Mouse (Mus musculus) erythroblast, adult 5-6 weeks (primary cell): ENCODE measurements around the gene Itga9. TPM values are rescaled to one million over a fixed set of nuclear protein-coding genes. Genes with fewer than 3 reads are reported as not detected.

Experiments
- ATAC-seq: replicated peaks from 2 replicates; pipeline ENCODE4 v1.8.0; 2016; ENCODE audit warnings: moderate number of reproducible peaks, mild to moderate bottlenecking, moderate TSS enrichment, inconsistent platforms; ENCODE audit not compliant: poor library complexity, low FRiP score, severe bottlenecking
- total RNA-seq, 2 experiments: library from RNA; stranded (forward) in 1 of 2; stranded (reverse) in 1 of 2; fragments of 150-400 nt in 1 of 2; fragments of 200-764, 138-1000 nt in 1 of 2; gene quantifications; 2 replicates each; pipeline versions ENCODE4 v1.2.3 to v1.2.4; 2015 to 2017; ENCODE audit warnings: low replicate concordance in 2 of 2

Gene Itga9
- total RNA-seq, 2 experiments from 2014 or later, result 0.17 to 2.3 TPM

- no peak for ATAC-seq
Measured at GRCm38 (mm10) chr9:118602576-118602975, 3.9 kb upstream of the Itga9 start.

- ATAC-seq, result no peak
Measured at GRCm38 (mm10) chr9:118606817-118607371, 404 bp downstream of the Itga9 start.

GRCm38 (mm10) chr9:118607701-118608401 lies 1.4 kb downstream of the Itga9 start:
- ATAC-seq, result no peak

GRCm38 (mm10) chr9:118608556-118608955 lies 2.1 kb downstream of the Itga9 start:
- no peak for ATAC-seq

- no peak for ATAC-seq
Measured at GRCm38 (mm10) chr9:118610060-118610459, 3.6 kb downstream of the Itga9 start.

- ATAC-seq, result no peak
Measured at GRCm38 (mm10) chr9:118611111-118611541, 4.6 kb downstream of the Itga9 start.

- no peak for ATAC-seq
Measured at GRCm38 (mm10) chr9:118611958-118612581, 5.6 kb downstream of the Itga9 start.

GRCm38 (mm10) chr9:118617237-118617636 lies 10.7 kb downstream of the Itga9 start:
- ATAC-seq, result no peak

GRCm38 (mm10) chr9:118618732-118619250 lies 12.3 kb downstream of the Itga9 start:
- no peak for ATAC-seq

GRCm38 (mm10) chr9:118620807-118621206 lies 14.3 kb downstream of the Itga9 start:
- no peak for ATAC-seq

GRCm38 (mm10) chr9:118621691-118622090 lies 15.2 kb downstream of the Itga9 start:
- ATAC-seq, result no peak

- no peak for ATAC-seq
Measured at GRCm38 (mm10) chr9:118622376-118623166, 16.1 kb downstream of the Itga9 start.

GRCm38 (mm10) chr9:118623483-118623882 lies 17.0 kb downstream of the Itga9 start:
- no peak for ATAC-seq

- ATAC-seq, result no peak
Measured at GRCm38 (mm10) chr9:118624146-118624545, 17.7 kb downstream of the Itga9 start.

- ATAC-seq, result no peak
Measured at GRCm38 (mm10) chr9:118629763-118630379, 23.4 kb downstream of the Itga9 start.

- no peak for ATAC-seq
Measured at GRCm38 (mm10) chr9:118631775-118632757, 25.6 kb downstream of the Itga9 start.

- no peak for ATAC-seq
Measured at GRCm38 (mm10) chr9:118632758-118633143, 26.3 kb downstream of the Itga9 start.

GRCm38 (mm10) chr9:118638642-118639210 lies 32.2 kb downstream of the Itga9 start:
- no peak for ATAC-seq
